Mouse (Mus musculus) heart, postnatal 0 days (tissue): ENCODE measurements at regions not wholly inside any gene's neighbourhood (a gene's known extent, or its start where the extent isn't known, plus 50 kb on each side); places are given as distances from the start of the nearest gene placed in this dataset.

Source experiments
- CTCF ChIP-seq: IDR thresholded peaks from 2 replicates; pipeline ENCODE4 v1.5.1; 2016; ENCODE audit warnings: antibody characterized with exemption, control low read depth, low read depth
- EP300 ChIP-seq: IDR thresholded peaks from 2 replicates; pipeline ENCODE4 v1.6.1; 2016; ENCODE audit warnings: antibody characterized with exemption, low read depth

GRCm38 (mm10) chr3:150112231-150112630 is 1121.9 kb upstream of the Adgrl2 start:
- TF ChIP-seq CTCF = no peak
- no peak for TF ChIP-seq EP300
